Mouse (Mus musculus) macrophage (primary cell): Measurements from ENCODE around the gene Cyp2j6. TPM values are rescaled to one million over a fixed set of nuclear protein-coding genes. Genes with fewer than 3 reads are reported as not detected.
"Not testable (repeated sequence)": the region's sequence is repeated elsewhere in the genome, so short reads cannot be mapped to it uniquely, and the experiment has no call there.

ENCODE experiments used
- H3K27ac ChIP-seq: fragments of 350-480 bp; formaldehyde crosslinking; 2 replicates; pipeline ENCODE4 v1.9.0; 2021
- H3K36me3 ChIP-seq: fragments of 350-480 bp; formaldehyde crosslinking; 2 replicates; pipeline ENCODE4 v1.9.0; 2021; ENCODE audit errors: inconsistent target
- H3K4me3 ChIP-seq: fragments of 350-480 bp; formaldehyde crosslinking; 2 replicates; pipeline ENCODE4 v1.9.0; 2021; ENCODE audit errors: inconsistent target
- H3K79me2 ChIP-seq: fragments of 350-480 bp; formaldehyde crosslinking; 2 replicates; pipeline ENCODE4 v1.9.0; 2021; ENCODE audit errors: inconsistent target
- WGBS: methylation state at CpG from one replicate; pipeline ENCODE4 v1.1.7; 2026; ENCODE audit warnings: inconsistent platforms; ENCODE audit not compliant: missing documents; 5-methylcytosine and 5-hydroxymethylcytosine counted together
- polyA plus RNA-seq: library from polyadenylated mRNA; stranded (reverse); fragments of 250-400 nt; gene quantifications from 3 replicates; pipeline ENCODE4 v1.2.4, GENCODE M21; 2018; ENCODE audit warnings: inconsistent platforms
- total RNA-seq, 78 experiments: library from RNA; depleted of rRNA; stranded (reverse); fragments of 250-400 nt; gene quantifications; 1 replicate in 9 of 78; 2 replicates in 24 of 78; 3 replicates in 43 of 78; 4 replicates in 2 of 78; pipeline ENCODE4 v1.2.4; 2018; ENCODE audit warnings: inconsistent platforms in 56 of 78

Cyp2j6 gene
- 1 to 10 TPM in 6 of 26 experiments, under 1 TPM in 19, not detected in 1; 0.30 to 2.0 (median 0.69) TPM for total RNA-seq (2018; cell fraction: chromatin; rRNA removed)
- 1 to 10 TPM; 1.3 to 4.2 (median 2.6) TPM for total RNA-seq (2018; cell fraction: cytosol; rRNA removed)
- total RNA-seq (2018; cell fraction: nucleus; rRNA removed) = 1 to 10 TPM in 22 of 26 experiments, under 1 TPM in 4; 0.76 to 3.7 (median 1.5) TPM
- 3.4 to 6.8 TPM (median 3.4 TPM) in 3 replicates for polyA plus RNA-seq

DNA sequence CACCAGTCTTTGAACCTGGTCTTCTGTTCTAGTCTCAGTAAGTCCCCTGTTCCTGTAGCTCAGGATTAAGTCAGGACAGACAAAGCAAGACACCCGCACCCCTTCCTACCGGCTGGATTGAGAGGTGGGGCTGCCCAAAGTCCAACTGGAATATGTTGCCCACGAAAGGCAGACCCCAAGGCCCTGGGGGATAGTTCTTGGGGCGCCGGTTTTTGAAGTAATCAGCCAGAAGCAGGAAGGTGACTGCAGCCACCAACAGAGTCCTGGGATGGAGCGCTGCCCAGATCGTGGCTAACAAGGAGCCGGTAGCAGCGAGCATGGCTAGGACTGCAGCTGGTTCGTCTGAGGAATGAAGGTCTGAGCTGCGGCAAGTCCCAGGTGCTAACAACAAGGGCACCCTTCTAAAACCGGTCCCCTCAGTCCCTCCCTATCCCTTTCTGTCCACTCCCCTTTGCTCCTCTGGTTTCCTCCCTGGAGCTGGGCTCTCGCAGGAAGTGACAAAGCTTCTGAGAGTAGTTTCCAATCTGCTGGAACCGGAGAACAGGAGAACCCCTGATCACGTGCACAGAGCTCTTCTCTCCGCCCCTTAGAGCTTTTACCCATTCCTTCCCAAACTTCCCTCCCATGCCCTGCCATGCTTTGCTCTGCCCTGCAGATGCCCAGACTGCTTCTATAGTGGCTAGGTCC, at the start of gene Cyp2j6:
Gene Cyp2j6 (minus strand): TSS at position 529 of the 687 bp plus-strand sequence.
- Histone ChIP-seq H3K79me2 (no peaks in the 10 kb centered on the region), H3K27ac (no peak within 1 kb of the TSS), H3K36me3 (no peaks in the 10 kb centered on the region), H3K4me3 (peak within 1 kb of the TSS; percentile 39)
- under 1% methylated on average over 16 of the region's 16 CpGs for WGBS

DNA sequence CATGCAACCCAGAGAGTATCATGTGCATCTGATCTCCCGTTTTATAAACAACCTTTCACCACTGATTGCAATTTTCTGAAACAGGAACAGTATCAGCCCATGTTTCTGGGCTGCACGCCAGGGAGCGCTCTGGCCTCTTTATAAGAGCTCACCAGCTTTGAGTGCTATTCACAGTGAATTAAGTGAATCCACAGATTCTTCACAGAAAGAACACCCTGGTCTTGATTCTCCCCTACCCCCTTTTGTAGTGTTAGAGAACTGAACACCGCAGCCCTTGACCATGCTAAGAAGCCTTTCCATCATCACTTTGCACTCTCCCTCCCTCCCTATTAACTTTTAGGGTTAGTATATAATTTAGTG, 38.3 kb upstream of the Cyp2j6 start:
- H3K27ac ChIP-seq = no peak overlapping the region
- no peaks in the 10 kb centered on the region for H3K79me2 ChIP-seq
- 4% methylated on average over 4 of the region's 4 CpGs for WGBS
- peak overlapping the region; percentile 21; the same call in 1 of the 2 replicates for H3K4me3 ChIP-seq
- no peaks in the 10 kb centered on the region for H3K36me3 ChIP-seq

GRCm38 (mm10) chr4:96590911-96591790, 37.7 kb upstream of the Cyp2j6 start, which contains the start of gene Cyp2j9:
Gene Cyp2j9 (minus strand): TSS chr4:96591578.
- 4% methylated on average over 18 of the region's 18 CpGs for WGBS
- H3K36me3 ChIP-seq = no peaks in the 10 kb centered on the region
- peak within 1 kb of the TSS; percentile 21 for H3K4me3 ChIP-seq
- H3K79me2 ChIP-seq = no peaks in the 10 kb centered on the region
- no peak within 1 kb of the TSS for H3K27ac ChIP-seq

- WGBS = 70% methylated on average over 1 of the region's 1 CpGs
- H3K79me2 ChIP-seq = no peaks in the 10 kb centered on the region
- no peaks in the 10 kb centered on the region for H3K36me3 ChIP-seq
- H3K4me3 ChIP-seq = no peak overlapping the region
- no peak overlapping the region for H3K27ac ChIP-seq
These were observed 28.1 kb upstream of the Cyp2j6 start for GRCm38 (mm10) chr4:96581425-96582088.

GRCm38 (mm10) chr4:96580351-96580750, 26.9 kb upstream of the Cyp2j6 start:
- not testable (repeated sequence) for H3K36me3 ChIP-seq, H3K79me2 ChIP-seq, H3K4me3 ChIP-seq, H3K27ac ChIP-seq
- 95% methylated on average over 6 of the region's 6 CpGs for WGBS

- no peaks in the 10 kb centered on the region for H3K36me3 ChIP-seq
- 15% methylated on average over 3 of the region's 3 CpGs for WGBS
- no peak overlapping the region for H3K27ac ChIP-seq
- H3K79me2 ChIP-seq = no peaks in the 10 kb centered on the region
- no peak overlapping the region for H3K4me3 ChIP-seq
These were observed 16.0 kb upstream of the Cyp2j6 start for GRCm38 (mm10) chr4:96569442-96569841.

- Histone ChIP-seq H3K27ac (no peak overlapping the region), H3K4me3 (no peak overlapping the region), H3K36me3 (no peaks in the 10 kb centered on the region), H3K79me2 (no peaks in the 10 kb centered on the region)
- WGBS = 91% methylated on average over 1 of the region's 1 CpGs
These were observed 14.5 kb upstream of the Cyp2j6 start for GRCm38 (mm10) chr4:96567988-96568387.

DNA sequence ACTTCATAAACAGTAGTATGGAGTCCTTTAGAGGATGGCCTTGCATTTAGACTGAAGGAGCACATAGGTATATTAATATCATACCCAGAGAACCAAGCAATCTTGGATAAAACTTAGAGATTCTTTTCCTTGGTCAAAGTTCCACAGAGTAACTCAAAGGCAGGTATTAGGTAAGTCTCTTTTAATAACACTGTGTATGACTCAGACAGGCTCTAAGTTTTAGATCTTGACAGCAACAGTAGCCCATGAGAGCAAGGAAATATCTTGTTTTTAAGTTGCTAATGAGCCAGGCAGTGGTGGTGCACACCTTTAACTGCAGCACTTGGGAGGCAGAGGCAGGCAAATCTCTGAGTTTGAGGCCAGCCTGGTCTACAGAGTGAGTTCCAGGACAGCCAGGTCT, 12.3 kb upstream of the Cyp2j6 start:
- Histone ChIP-seq H3K4me3 (no peak overlapping the region), H3K36me3 (no peaks in the 10 kb centered on the region), H3K27ac (no peak overlapping the region), H3K79me2 (no peaks in the 10 kb centered on the region)

GRCm38 (mm10) chr4:96560464-96560863, 7.0 kb upstream of the Cyp2j6 start:
- 100% methylated on average over 1 of the region's 1 CpGs for WGBS
- Histone ChIP-seq H3K4me3 (no peak overlapping the region), H3K36me3 (no peaks in the 10 kb centered on the region), H3K27ac (no peak overlapping the region), H3K79me2 (no peaks in the 10 kb centered on the region)

- 92% methylated on average over 1 of the region's 1 CpGs for WGBS
- no peak overlapping the region for H3K27ac ChIP-seq
- H3K4me3 ChIP-seq = no peak overlapping the region
- no peaks in the 10 kb centered on the region for H3K79me2 ChIP-seq
- no peaks in the 10 kb centered on the region for H3K36me3 ChIP-seq
These were observed 6.3 kb upstream of the Cyp2j6 start for GRCm38 (mm10) chr4:96559781-96560180.

DNA sequence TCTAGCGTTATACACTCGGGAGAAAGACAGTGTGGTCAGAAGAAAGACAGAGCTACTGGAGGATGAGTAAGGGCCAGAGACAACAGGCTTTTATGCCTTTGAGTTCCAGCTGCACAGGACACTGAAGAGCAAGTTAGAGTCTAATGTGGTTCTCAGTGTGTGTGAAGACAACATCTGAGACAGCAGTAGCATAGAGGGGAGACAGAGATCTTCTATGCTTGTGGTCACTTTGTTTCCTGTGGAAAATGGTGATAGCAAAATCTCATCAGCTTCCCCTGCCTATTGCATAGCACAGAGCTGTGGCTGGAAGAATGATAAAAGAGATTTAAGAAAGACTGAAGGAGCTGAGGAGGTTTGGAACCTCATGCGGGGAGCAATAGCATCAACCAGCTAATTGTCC, 1.8 kb downstream of the Cyp2j6 start:
- Histone ChIP-seq H3K79me2 (no peaks in the 10 kb centered on the region), H3K27ac (no peak overlapping the region), H3K4me3 (no peak overlapping the region), H3K36me3 (no peaks in the 10 kb centered on the region)
- 52% methylated on average over 3 of the region's 3 CpGs for WGBS

- Histone ChIP-seq H3K27ac (no peak overlapping the region), H3K36me3 (no peaks in the 10 kb centered on the region), H3K79me2 (no peaks in the 10 kb centered on the region), H3K4me3 (no peak overlapping the region)
- 80% methylated on average over 1 of the region's 1 CpGs for WGBS
These were observed 7.5 kb downstream of the Cyp2j6 start for GRCm38 (mm10) chr4:96545976-96546375.

DNA sequence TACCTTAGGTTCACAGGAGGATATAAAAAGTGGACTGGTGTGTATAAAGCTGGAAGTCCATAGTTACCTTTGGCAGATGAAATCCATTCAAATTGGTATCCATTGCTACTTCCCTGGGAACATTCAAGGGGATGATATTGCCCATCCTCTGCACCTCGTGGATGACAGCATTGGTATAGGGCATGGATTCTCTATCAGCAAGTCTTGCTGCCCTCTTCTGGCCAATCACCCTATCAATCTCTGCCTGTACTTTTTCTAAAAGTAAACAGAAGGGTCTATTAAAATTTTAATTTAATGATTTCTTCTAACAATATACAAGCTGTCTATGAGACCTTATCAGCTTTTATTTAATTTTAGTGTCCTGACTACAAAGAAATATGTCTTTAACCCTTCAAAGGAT, 27.7 kb downstream of the Cyp2j6 start:
- Histone ChIP-seq H3K36me3 (no peaks in the 10 kb centered on the region), H3K79me2 (no peaks in the 10 kb centered on the region), H3K27ac (no peak overlapping the region), H3K4me3 (no peak overlapping the region)
- WGBS = 6% methylated on average over 1 of the region's 1 CpGs

DNA sequence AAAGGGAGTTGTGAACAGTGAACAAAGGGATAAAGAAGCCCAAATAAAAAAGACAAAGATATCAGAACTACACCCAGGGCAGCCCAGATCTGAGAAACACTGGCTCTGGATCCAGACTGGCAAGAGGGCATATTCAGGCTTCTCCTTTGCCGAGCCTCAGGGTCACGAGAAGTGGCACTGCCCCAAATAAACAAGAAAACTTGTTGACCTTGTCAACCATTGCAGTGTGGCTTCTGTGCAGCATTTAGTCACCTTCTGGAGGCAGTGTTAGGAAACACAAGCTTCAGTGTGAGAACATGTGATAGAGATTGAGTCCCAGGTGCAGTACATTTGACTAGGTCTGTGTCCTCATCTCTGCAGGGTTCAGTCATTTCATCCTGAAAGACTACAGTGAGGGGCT, 31.2 kb downstream of the Cyp2j6 start:
- Histone ChIP-seq H3K36me3 (no peaks in the 10 kb centered on the region), H3K4me3 (no peak overlapping the region), H3K79me2 (no peaks in the 10 kb centered on the region), H3K27ac (no peak overlapping the region)
- 100% methylated on average over 2 of the region's 2 CpGs for WGBS
